Comparison of ENCODE assay signal across 8 mouse cellular contexts in the genomic region with DNA sequence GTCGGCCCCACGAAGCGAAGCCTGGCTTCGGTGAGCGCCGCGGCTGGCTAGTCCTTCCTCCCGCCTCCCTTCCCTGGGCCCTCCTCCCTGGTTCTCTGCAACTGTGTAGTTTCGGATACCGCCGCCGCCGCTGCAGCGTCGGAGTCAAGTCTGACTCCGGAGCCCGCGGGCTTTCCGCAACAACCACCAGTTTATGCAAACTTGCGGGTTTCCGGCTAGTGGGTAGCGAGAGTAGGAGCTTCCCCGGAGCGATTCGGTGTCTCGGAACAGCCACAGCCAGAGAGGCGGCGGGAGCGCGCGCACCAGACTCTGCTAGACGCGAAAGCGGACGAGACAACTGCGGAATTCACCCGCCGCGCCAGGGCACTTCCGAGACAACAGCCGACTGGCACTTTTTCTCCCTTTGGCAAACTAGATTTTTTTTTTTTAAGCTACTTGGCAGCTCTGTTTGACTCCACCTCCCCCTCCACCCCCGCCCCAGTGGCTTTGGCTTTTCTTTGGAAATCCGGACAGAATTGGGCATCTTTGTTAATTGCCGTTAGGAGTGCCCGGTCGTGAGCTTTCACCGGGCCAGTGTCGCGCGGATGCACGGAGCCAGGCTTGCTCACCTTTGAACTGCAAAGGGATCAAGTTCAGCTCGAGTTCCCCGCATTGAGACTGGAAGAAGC. TPM values are rescaled to one million over a fixed set of nuclear protein-coding genes. Genes with fewer than 3 reads are reported as not detected.
DNase-seq lines count a peak whose midpoint lies in the region; ATAC-seq and TF ChIP-seq lines count a peak whose summit lies in the region.

No protein-coding gene starts in this region.

- H3K79me3 ChIP-seq in C2C12 (ENCODE audit: low read depth) = peaks cover 31% of the 10 kb centered on the region

- 0 out of 2 replicates have a peak, but pooled peaks have one; percentile 22 for ATAC-seq in erythroid progenitor cell, adult 5-6 weeks (replicated peaks; ENCODE audit: low FRiP score, poor library complexity, severe bottlenecking)
- no peak for ATAC-seq in heart, embryonic 15.5 days (replicated peaks; ENCODE audit: insufficient number of reproducible peaks, insufficient read depth, low FRiP score, low read depth)
- ATAC-seq in liver, postnatal 0 days = peak; percentile 31
- ATAC-seq in neural tube, embryonic 15.5 days (ENCODE audit: low FRiP score) = peak; percentile 15

- under 1% methylated on average over 53 of the region's 53 CpGs for WGBS in heart, embryonic 15.5 days
- WGBS in liver, postnatal 0 days (ENCODE audit: insufficient replicate concordance) = under 1% methylated on average over 48 of the region's 53 CpGs
- WGBS in neural tube, embryonic 15.5 days = under 1% methylated on average over 53 of the region's 53 CpGs

- H3K27me3 ChIP-seq in C2C12 (ENCODE audit: control insufficient read depth, insufficient read depth, insufficient read length) = no peaks in the 10 kb centered on the region
- H3K27me3 ChIP-seq in heart, embryonic 15.5 days = no peaks in the 10 kb centered on the region
- peaks cover 72% of the 10 kb centered on the region for H3K27me3 ChIP-seq in liver, postnatal 0 days (ENCODE audit: insufficient read depth, low read length)
- H3K27me3 ChIP-seq in neural tube, embryonic 15.5 days (replicated peaks) = no peaks in the 10 kb centered on the region

- no peaks in the 10 kb centered on the region for H3K36me3 ChIP-seq in C2C12 (ENCODE audit: control insufficient read depth, insufficient read depth)
- H3K36me3 ChIP-seq in heart, embryonic 15.5 days = no peaks in the 10 kb centered on the region
- H3K36me3 ChIP-seq in liver, postnatal 0 days (replicated peaks; ENCODE audit: insufficient read depth, low read length) = no peaks in the 10 kb centered on the region
- H3K36me3 ChIP-seq in neural tube, embryonic 15.5 days = no peaks in the 10 kb centered on the region

- peak overlapping the region; percentile 57 for H3K4me3 ChIP-seq in C2C12 (ENCODE audit: insufficient read depth, poor library complexity, severe bottlenecking)
- peak overlapping the region; percentile 68 for H3K4me3 ChIP-seq in heart, embryonic 15.5 days
- H3K4me3 ChIP-seq in liver, postnatal 0 days (ENCODE audit: low read depth, low read length) = peak overlapping the region; percentile 59
- H3K4me3 ChIP-seq in neural tube, embryonic 15.5 days (replicated peaks) = peak overlapping the region; percentile 77

- TF ChIP-seq EP300 in liver, postnatal 0 days (IDR thresholded peaks at IDR 0.05; ENCODE audit: low read depth) = no peak

- no peaks in the 10 kb centered on the region for H3K9me3 ChIP-seq in heart, embryonic 15.5 days (replicated peaks)
- no peaks in the 10 kb centered on the region for H3K9me3 ChIP-seq in liver, postnatal 0 days (ENCODE audit: low read length)
- H3K9me3 ChIP-seq in neural tube, embryonic 15.5 days (replicated peaks) = no peaks in the 10 kb centered on the region

- H3K9ac ChIP-seq in heart, embryonic 15.5 days = peak overlapping the region; percentile 82
- H3K9ac ChIP-seq in liver, postnatal 0 days (replicated peaks) = no peak overlapping the region
- H3K9ac ChIP-seq in neural tube, embryonic 15.5 days (replicated peaks) = peak overlapping the region; percentile 77

- TF ChIP-seq CTCF in C2C12 (IDR thresholded peaks at IDR 0.05; ENCODE audit: control insufficient read depth, insufficient read depth, insufficient read length) = no peak
- no peak for TF ChIP-seq CTCF in liver, postnatal 0 days (IDR thresholded peaks at IDR 0.05; ENCODE audit: low read depth)

- H3ac ChIP-seq in C2C12 (ENCODE audit: control insufficient read depth, insufficient read length, low read depth) = peak overlapping the region; percentile 73

- peak overlapping the region; percentile 91 for H3K4me2 ChIP-seq in heart, embryonic 15.5 days
- H3K4me2 ChIP-seq in liver, postnatal 0 days (ENCODE audit: low read depth, low read length) = peak overlapping the region; percentile 95
- H3K4me2 ChIP-seq in neural tube, embryonic 15.5 days = peak overlapping the region; percentile 93

- peak overlapping the region; percentile 95 for H3K27ac ChIP-seq in heart, embryonic 15.5 days
- H3K27ac ChIP-seq in liver, postnatal 0 days (ENCODE audit: low read depth) = no peak overlapping the region
- peak overlapping the region; percentile 96 for H3K27ac ChIP-seq in neural tube, embryonic 15.5 days (replicated peaks)

- DNase-seq in brain, adult 2 months (ENCODE audit: low read depth, low spot score) = peak; percentile 75
- DNase-seq in kidney, postnatal 25 days = peak; percentile 49 to 66
- peak; percentile 60 for DNase-seq in liver, postnatal 0 days
- peak; percentile 52 for DNase-seq in thymus, postnatal 0 days (ENCODE audit: low spot score)

- H3K79me2 ChIP-seq in C2C12 (ENCODE audit: control insufficient read depth, insufficient read depth) = peaks cover 44% of the 10 kb centered on the region

- H3K4me1 ChIP-seq in heart, embryonic 15.5 days (replicated peaks) = 0 out of 2 replicates have a peak, but pooled peaks cover 9% of the 10 kb centered on the region
- H3K4me1 ChIP-seq in liver, postnatal 0 days (ENCODE audit: insufficient read depth) = peaks cover 37% of the 10 kb centered on the region
- H3K4me1 ChIP-seq in neural tube, embryonic 15.5 days = 0 out of 2 replicates have a peak, but pooled peaks cover 13% of the 10 kb centered on the region

TF ChIP-seq in C2C12, 6 proteins besides CTCF, POLR2A, EP300 and RAD21:
- TF ChIP-seq FOSL1 (IDR thresholded peaks at IDR 0.05; ENCODE audit: insufficient read depth, low read length, poor library complexity, severe bottlenecking) (no peak), USF1 (IDR thresholded peaks at IDR 0.05; ENCODE audit: low read depth) (no peak), MYOG (IDR thresholded peaks at IDR 0.05; ENCODE audit: control insufficient read depth, extremely low read depth, insufficient read length) (no peak), CEBPB (IDR thresholded peaks at IDR 0.05; ENCODE audit: low read depth) (no peak), MYOD1 (IDR thresholded peaks at IDR 0.05; ENCODE audit: control insufficient read depth, insufficient read length, low read depth) (no peak), MAX (IDR thresholded peaks at IDR 0.05) (no peak)

RNA-seq across cellular contexts. Expression of a gene that starts 0.4 kb away (rescaled TPM):
- 24.7 TPM for polyA plus RNA-seq in C2C12 (2012; fragmentation: generic; extraction: Trizol)
- not detected in 2 replicates for total RNA-seq in erythroid progenitor cell, adult 5-6 weeks (2015; ENCODE audit: low replicate concordance)
- 1.8 TPM in 1 of 2 replicates, not detected in the other for total RNA-seq in erythroid progenitor cell, adult 5-6 weeks (2017; ENCODE audit: low replicate concordance)
- 21.1 and 21.8 TPM in 2 replicates for polyA plus RNA-seq in heart, embryonic 15.5 days (2015; fragmentation: Nextera tagmentation; extraction: Ambion mirVana)
- 0.37 and 0.38 TPM in 2 replicates for polyA plus RNA-seq in liver, postnatal 0 days (2015; fragmentation: Nextera tagmentation; extraction: Ambion mirVana)
- polyA plus RNA-seq in neural tube, embryonic 15.5 days (2015; fragmentation: Nextera tagmentation; extraction: Ambion mirVana) = 24.1 and 29.0 TPM in 2 replicates
- 0.89 and 1.0 TPM in 2 replicates for polyA plus RNA-seq in thymus, postnatal 0 days (2015; fragmentation: Nextera tagmentation; extraction: Ambion mirVana)

Comparison
In these comparisons a context has a peak if more than half of its experiments do, and no peak if none do; other contexts are left out.
1. RNA of a gene that starts 0.4 kb away (polyA plus RNA-seq): 24.1 to 29.0 TPM in neural tube, embryonic 15.5 days, 24.7 TPM in C2C12 (single experiment) and 21.1 to 21.8 TPM in heart, embryonic 15.5 days; 0.89 to 1.0 TPM in thymus, postnatal 0 days and 0.37 to 0.38 TPM in liver, postnatal 0 days; every median in the first group is over 10 times any median in the second.
2. Peak in every context shown above with its lines, with median percentiles within 50 percentile points of each other: H3K4me3 ChIP-seq, DNase-seq and H3K4me2 ChIP-seq.